Mouse (Mus musculus) hindbrain, embryonic 12.5 days (tissue): ENCODE data around the gene Bnc2. TPM values are rescaled to one million over a fixed set of nuclear protein-coding genes. Genes with fewer than 3 reads are reported as not detected.

Source experiments
- ATAC-seq: fragments of 200-750 bp; cut with Nextera tagmentation; 2 replicates; pipeline ENCODE4 v1.8.0; 2017; ENCODE audit warnings: moderate TSS enrichment; ENCODE audit not compliant: low FRiP score
- H3K27ac ChIP-seq: fragments of 300-500 bp; sonication (generic); 2 replicates; pipeline ENCODE4 v1.5.1; 2016; ENCODE audit warnings: mild to moderate bottlenecking
- H3K27me3 ChIP-seq: fragments of 300-500 bp; sonication (generic); 2 replicates; pipeline ENCODE4 v1.6.1; 2016; ENCODE audit warnings: mild to moderate bottlenecking
- H3K36me3 ChIP-seq: fragments of 300-500 bp; sonication (generic); 2 replicates; pipeline ENCODE4 v1.6.1; 2016; ENCODE audit warnings: mild to moderate bottlenecking
- H3K4me1 ChIP-seq: fragments of 300-500 bp; sonication (generic); 2 replicates; pipeline ENCODE4 v1.6.1; 2016
- H3K4me2 ChIP-seq: fragments of 300-500 bp; sonication (generic); replicated peaks from 2 replicates; pipeline ENCODE4 v1.6.1; 2016; ENCODE audit warnings: mild to moderate bottlenecking
- H3K4me3 ChIP-seq: fragments of 300-500 bp; sonication (generic); 2 replicates; pipeline ENCODE4 v1.5.1; 2016; ENCODE audit warnings: mild to moderate bottlenecking
- H3K9ac ChIP-seq: fragments of 300-500 bp; sonication (generic); 2 replicates; pipeline ENCODE4 v1.6.1; 2016; ENCODE audit warnings: mild to moderate bottlenecking, moderate library complexity
- H3K9me3 ChIP-seq: fragments of 300-500 bp; sonication (generic); replicated peaks from 2 replicates; pipeline ENCODE4 v1.6.1; 2016; ENCODE audit warnings: mild to moderate bottlenecking
- WGBS: fragments of 180-500 bp; shearing (Covaris S2); methylation state at CpG from one replicate; pipeline ENCODE4 v1.1.7; 2016; 5-methylcytosine and 5-hydroxymethylcytosine counted together
- polyA plus RNA-seq: library from polyadenylated mRNA; unstranded; fragments of >200 nt; fragmentation: Nextera tagmentation; extraction: Ambion mirVana; gene quantifications from 2 replicates; pipeline ENCODE4 v1.2.1, GENCODE M21; 2016

Bnc2 gene
- polyA plus RNA-seq, 1 experiment from 2014 or later: 19.2 TPM

GRCm38 (mm10) chr4:84272867-84273266 is 402.2 kb downstream of the Bnc2 start:
- WGBS: 86% methylated on average over 2 of the region's 2 CpGs

GRCm38 (mm10) chr4:84269845-84270244 is 405.2 kb downstream of the Bnc2 start:
- H3K27ac ChIP-seq: no peak overlapping the region
- H3K4me2 ChIP-seq: no peak overlapping the region
- no peak for ATAC-seq
- H3K4me3 ChIP-seq: no peak overlapping the region
- H3K4me1 ChIP-seq: peaks cover 12% of the 10 kb centered on the region; the same call in 1 of the 2 replicates
- no peaks in the 10 kb centered on the region for H3K9me3 ChIP-seq
- 78% methylated on average over 6 of the region's 6 CpGs for WGBS
- no peaks in the 10 kb centered on the region for H3K36me3 ChIP-seq
- no peak overlapping the region for H3K9ac ChIP-seq
- H3K27me3 ChIP-seq: no peaks in the 10 kb centered on the region; the same call in 1 of the 2 replicates

More at GRCm38 (mm10) chr4:84272867-84273266, 402.2 kb downstream of the Bnc2 start:
- no peaks in the 10 kb centered on the region for H3K9me3 ChIP-seq
- H3K36me3 ChIP-seq: no peaks in the 10 kb centered on the region
- peaks cover 3% of the 10 kb centered on the region; the same call in 1 of the 2 replicates for H3K27me3 ChIP-seq
- H3K9ac ChIP-seq: no peak overlapping the region
- no peak overlapping the region for H3K4me3 ChIP-seq
- no peak overlapping the region for H3K4me2 ChIP-seq
- no peak overlapping the region for H3K27ac ChIP-seq
- peaks cover 10% of the 10 kb centered on the region; the same call in 1 of the 2 replicates for H3K4me1 ChIP-seq
- ATAC-seq: no peak

- ATAC-seq: no peak
- H3K27me3 ChIP-seq: no peaks in the 10 kb centered on the region
Observed at GRCm38 (mm10) chr4:84247356-84247755, 427.7 kb downstream of the Bnc2 start.

GRCm38 (mm10) chr4:84232346-84232745 is 442.7 kb downstream of the Bnc2 start:
- Histone ChIP-seq H3K4me1 (no peaks in the 10 kb centered on the region), H3K9me3 (no peaks in the 10 kb centered on the region), H3K27me3 (no peaks in the 10 kb centered on the region), H3K4me2 (no peak overlapping the region), H3K27ac (no peak overlapping the region), H3K4me3 (no peak overlapping the region), H3K36me3 (no peaks in the 10 kb centered on the region), H3K9ac (no peak overlapping the region)
- ATAC-seq: no peak
- WGBS: 66% methylated on average over 7 of the region's 7 CpGs

More at GRCm38 (mm10) chr4:84247356-84247755, 427.7 kb downstream of the Bnc2 start:
- WGBS: 95% methylated on average over 2 of the region's 2 CpGs
- no peaks in the 10 kb centered on the region for H3K36me3 ChIP-seq
- H3K4me3 ChIP-seq: no peak overlapping the region
- no peaks in the 10 kb centered on the region for H3K9me3 ChIP-seq
- no peak overlapping the region for H3K4me2 ChIP-seq
- H3K9ac ChIP-seq: no peak overlapping the region
- H3K4me1 ChIP-seq: no peaks in the 10 kb centered on the region
- H3K27ac ChIP-seq: no peak overlapping the region

GRCm38 (mm10) chr4:84231251-84231650 is 443.8 kb downstream of the Bnc2 start:
- 85% methylated on average over 2 of the region's 2 CpGs for WGBS
- no peak overlapping the region for H3K4me2 ChIP-seq
- no peak overlapping the region for H3K9ac ChIP-seq
- H3K27ac ChIP-seq: no peak overlapping the region
- no peaks in the 10 kb centered on the region for H3K4me1 ChIP-seq
- H3K27me3 ChIP-seq: no peaks in the 10 kb centered on the region
- no peak overlapping the region for H3K4me3 ChIP-seq
- no peak for ATAC-seq
- H3K36me3 ChIP-seq: no peaks in the 10 kb centered on the region
- no peaks in the 10 kb centered on the region for H3K9me3 ChIP-seq

- no peak for ATAC-seq
- no peak overlapping the region for H3K4me2 ChIP-seq
- H3K9me3 ChIP-seq: no peaks in the 10 kb centered on the region
Observed at GRCm38 (mm10) chr4:84229189-84229960, 445.7 kb downstream of the Bnc2 start.

GRCm38 (mm10) chr4:84228551-84228950 is 446.5 kb downstream of the Bnc2 start:
- H3K9ac ChIP-seq: no peak overlapping the region
- H3K4me1 ChIP-seq: no peaks in the 10 kb centered on the region
- no peaks in the 10 kb centered on the region for H3K27me3 ChIP-seq
- H3K36me3 ChIP-seq: no peaks in the 10 kb centered on the region
- ATAC-seq: no peak
- no peak overlapping the region for H3K27ac ChIP-seq
- no peaks in the 10 kb centered on the region for H3K9me3 ChIP-seq
- whole genome bisulfite sequencing: 90% methylated on average over 5 of the region's 5 CpGs
- no peak overlapping the region for H3K4me2 ChIP-seq
- no peak overlapping the region for H3K4me3 ChIP-seq

More at GRCm38 (mm10) chr4:84229189-84229960, 445.7 kb downstream of the Bnc2 start:
- no peaks in the 10 kb centered on the region for H3K27me3 ChIP-seq
- H3K9ac ChIP-seq: no peak overlapping the region
- 80% methylated on average over 10 of the region's 10 CpGs for WGBS
- H3K4me1 ChIP-seq: no peaks in the 10 kb centered on the region
- H3K4me3 ChIP-seq: no peak overlapping the region
- H3K36me3 ChIP-seq: no peaks in the 10 kb centered on the region
- H3K27ac ChIP-seq: no peak overlapping the region

Other genes starting within 250 kb of the Bnc2 start
- gene Cntln, start 209.0 kb upstream of the Bnc2 start, polyA plus RNA-seq: 11.2 and 13.1 TPM in 2 replicates